Mouse (Mus musculus): ENCODE data around the gene Jmjd7. TPM values are rescaled to one million over a fixed set of nuclear protein-coding genes. Genes with fewer than 3 reads are reported as not detected.

Gene Jmjd7
- polyA plus RNA-seq, 1 experiment from 2014 or later, result 25.1 TPM

- no peak overlapping the region; the same call in 1 of the 2 replicates for H3K27ac ChIP-seq
- peaks cover 15% of the 10 kb centered on the region for H3K4me1 ChIP-seq (replicated peaks)
- no peaks in the 10 kb centered on the region for H3K27me3 ChIP-seq (ENCODE audit: insufficient read depth, poor library complexity, severe bottlenecking)
- no peaks in the 10 kb centered on the region for H3K9me3 ChIP-seq
- H3K4me3 ChIP-seq, result no peak overlapping the region
- WGBS, result 80% methylated on average over 4 of the region's 4 CpGs
- DNase-seq (ENCODE audit: low spot score), result no peak
- 0 out of 2 replicates have a peak, but pooled peaks cover 18% of the 10 kb centered on the region for H3K36me3 ChIP-seq
Measured at GRCm38 (mm10) chr2:119997354-119997753, 29.9 kb upstream of the Jmjd7 start.

DNA sequence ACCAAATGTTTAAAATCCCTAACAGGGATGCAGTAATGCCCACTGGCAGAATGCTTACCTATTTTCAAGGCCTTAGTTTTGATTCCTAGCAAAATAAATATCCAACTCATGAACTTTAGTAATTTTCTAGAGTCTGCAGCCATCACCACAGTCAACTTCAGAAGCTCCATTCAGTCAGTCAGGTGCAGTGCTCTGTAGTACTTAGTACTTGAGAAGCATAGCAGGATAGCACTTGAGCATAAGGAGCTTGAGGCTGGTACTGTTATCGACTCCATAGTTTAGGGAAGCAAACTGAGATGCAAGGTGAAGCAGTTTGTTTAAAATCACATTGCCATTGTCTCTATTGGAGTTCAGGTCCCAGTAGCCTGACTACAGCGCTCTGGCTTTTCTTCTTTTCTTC is 27.6 kb upstream of the Jmjd7 start:
- H3K4me3 ChIP-seq, result no peak overlapping the region
- H3K27me3 ChIP-seq (ENCODE audit: insufficient read depth, poor library complexity, severe bottlenecking), result no peaks in the 10 kb centered on the region
- 0 out of 2 replicates have a peak, but pooled peaks cover 18% of the 10 kb centered on the region for H3K36me3 ChIP-seq
- H3K4me1 ChIP-seq (replicated peaks), result peaks cover 15% of the 10 kb centered on the region
- WGBS, result 96% methylated on average over 2 of the region's 2 CpGs
- no peak for DNase-seq (ENCODE audit: low spot score)
- no peak overlapping the region for H3K27ac ChIP-seq
- no peaks in the 10 kb centered on the region for H3K9me3 ChIP-seq

GRCm38 (mm10) chr2:120000882-120001584 is 26.2 kb upstream of the Jmjd7 start:
- no peaks in the 10 kb centered on the region for H3K27me3 ChIP-seq (ENCODE audit: insufficient read depth, poor library complexity, severe bottlenecking)
- H3K27ac ChIP-seq, result peak overlapping the region; percentile 41; the same call in 1 of the 2 replicates
- H3K4me1 ChIP-seq (replicated peaks), result peaks cover 12% of the 10 kb centered on the region
- no peak overlapping the region for H3K4me3 ChIP-seq
- 77% methylated on average over 3 of the region's 3 CpGs for WGBS
- no peaks in the 10 kb centered on the region for H3K9me3 ChIP-seq
- no peak for DNase-seq (ENCODE audit: low spot score)
- 0 out of 2 replicates have a peak, but pooled peaks cover 18% of the 10 kb centered on the region for H3K36me3 ChIP-seq

GRCm38 (mm10) chr2:120001956-120002355 is 25.3 kb upstream of the Jmjd7 start:
- H3K27ac ChIP-seq, result 0 out of 2 replicates have a peak overlapping the region, but pooled peaks have one; percentile 40
- no peak for DNase-seq (ENCODE audit: low spot score)
- H3K27me3 ChIP-seq (ENCODE audit: insufficient read depth, poor library complexity, severe bottlenecking), result no peaks in the 10 kb centered on the region
- H3K4me1 ChIP-seq (replicated peaks), result peaks cover 12% of the 10 kb centered on the region
- no peak overlapping the region for H3K4me3 ChIP-seq
- H3K36me3 ChIP-seq, result 0 out of 2 replicates have a peak, but pooled peaks cover 16% of the 10 kb centered on the region
- 70% methylated on average over 4 of the region's 4 CpGs for WGBS
- H3K9me3 ChIP-seq, result no peaks in the 10 kb centered on the region

- 93% methylated on average over 2 of the region's 2 CpGs for WGBS
- H3K27ac ChIP-seq, result no peak overlapping the region
- H3K4me3 ChIP-seq, result no peak overlapping the region
- H3K4me1 ChIP-seq (replicated peaks), result peaks cover 8% of the 10 kb centered on the region
- H3K36me3 ChIP-seq, result 0 out of 2 replicates have a peak, but pooled peaks cover 5% of the 10 kb centered on the region
- H3K27me3 ChIP-seq (ENCODE audit: insufficient read depth, poor library complexity, severe bottlenecking), result no peaks in the 10 kb centered on the region
- DNase-seq (ENCODE audit: low spot score), result no peak
- H3K9me3 ChIP-seq, result no peaks in the 10 kb centered on the region
Measured at GRCm38 (mm10) chr2:120003970-120004369, 23.3 kb upstream of the Jmjd7 start.

DNA sequence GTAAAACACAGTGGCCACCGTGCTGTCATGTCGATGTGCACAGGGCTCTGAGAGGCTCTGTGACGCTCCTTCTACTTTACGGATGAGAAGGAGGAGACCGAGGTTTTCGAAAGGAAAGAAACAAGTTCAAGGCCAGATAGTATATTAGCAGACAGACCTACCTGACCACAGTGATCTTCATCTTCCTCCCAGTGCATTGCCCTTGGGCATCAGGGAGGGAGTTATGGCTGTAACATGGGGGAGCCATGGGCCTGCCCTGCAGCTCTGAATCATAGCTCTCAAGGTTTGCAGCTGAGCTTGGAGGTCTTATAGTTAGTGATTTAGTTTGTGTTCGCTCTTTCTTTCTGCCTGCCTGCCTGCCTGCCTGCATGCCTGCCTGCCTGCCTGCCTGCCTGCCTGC is 20.6 kb upstream of the Jmjd7 start:
- no peaks in the 10 kb centered on the region for H3K27me3 ChIP-seq (ENCODE audit: insufficient read depth, poor library complexity, severe bottlenecking)
- DNase-seq (ENCODE audit: low spot score), result no peak
- H3K27ac ChIP-seq, result no peak overlapping the region
- H3K4me1 ChIP-seq (replicated peaks), result peaks cover under 1% of the 10 kb centered on the region; the same call in 1 of the 2 replicates
- 94% methylated on average over 7 of the region's 7 CpGs for WGBS
- no peaks in the 10 kb centered on the region for H3K9me3 ChIP-seq
- H3K4me3 ChIP-seq, result no peak overlapping the region
- no peaks in the 10 kb centered on the region for H3K36me3 ChIP-seq

- Histone ChIP-seq H3K27me3 (ENCODE audit: insufficient read depth, poor library complexity, severe bottlenecking) (no peaks in the 10 kb centered on the region), H3K9me3 (no peaks in the 10 kb centered on the region), H3K4me3 (no peak overlapping the region), H3K36me3 (peaks cover 4% of the 10 kb centered on the region; the same call in 1 of the 2 replicates), H3K27ac (no peak overlapping the region), H3K4me1 (replicated peaks) (no peaks in the 10 kb centered on the region)
- DNase-seq (ENCODE audit: low spot score), result no peak
- 86% methylated on average over 4 of the region's 4 CpGs for WGBS
Measured at GRCm38 (mm10) chr2:120007680-120008210, 19.5 kb upstream of the Jmjd7 start.

DNA sequence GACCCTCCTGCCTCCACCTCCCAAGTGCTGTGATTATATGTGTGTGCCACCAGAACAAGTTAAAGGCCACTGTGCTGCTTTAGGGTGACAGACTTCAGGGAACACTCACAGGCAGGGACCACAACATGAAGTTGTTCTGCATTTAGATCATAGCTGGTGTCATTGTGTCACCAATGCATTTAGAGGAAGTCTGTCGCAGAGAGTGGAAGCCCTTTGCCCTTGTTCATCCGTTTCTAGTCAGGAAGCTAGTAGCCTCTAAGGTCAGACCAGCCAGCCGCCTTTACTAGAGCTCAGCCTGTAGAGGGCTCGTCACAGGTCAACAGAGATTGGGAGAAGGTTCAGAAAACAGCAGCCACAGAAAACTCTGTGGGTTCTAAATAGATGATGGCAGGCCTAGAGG is 18.6 kb upstream of the Jmjd7 start:
- no peak for DNase-seq (ENCODE audit: low spot score)
- no peaks in the 10 kb centered on the region for H3K27me3 ChIP-seq (ENCODE audit: insufficient read depth, poor library complexity, severe bottlenecking)
- no peaks in the 10 kb centered on the region for H3K4me1 ChIP-seq (replicated peaks)
- H3K36me3 ChIP-seq, result peaks cover 13% of the 10 kb centered on the region; the same call in 1 of the 2 replicates
- H3K27ac ChIP-seq, result no peak overlapping the region
- H3K9me3 ChIP-seq, result no peaks in the 10 kb centered on the region
- WGBS, result 61% methylated on average over 4 of the region's 4 CpGs
- no peak overlapping the region for H3K4me3 ChIP-seq

GRCm38 (mm10) chr2:120011462-120012200 is 15.7 kb upstream of the Jmjd7 start:
- Histone ChIP-seq H3K4me1 (replicated peaks) (no peaks in the 10 kb centered on the region), H3K4me3 (no peak overlapping the region), H3K27me3 (ENCODE audit: insufficient read depth, poor library complexity, severe bottlenecking) (no peaks in the 10 kb centered on the region), H3K9me3 (no peaks in the 10 kb centered on the region), H3K27ac (no peak overlapping the region), H3K36me3 (peaks cover 23% of the 10 kb centered on the region)
- peak; percentile 45 for DNase-seq (ENCODE audit: low spot score)
- WGBS, result 85% methylated on average over 8 of the region's 8 CpGs

GRCm38 (mm10) chr2:120012924-120013323 is 14.4 kb upstream of the Jmjd7 start:
- no peak for DNase-seq (ENCODE audit: low spot score)
- Histone ChIP-seq H3K36me3 (peaks cover 36% of the 10 kb centered on the region), H3K4me3 (no peak overlapping the region), H3K27me3 (ENCODE audit: insufficient read depth, poor library complexity, severe bottlenecking) (no peaks in the 10 kb centered on the region), H3K4me1 (replicated peaks) (no peaks in the 10 kb centered on the region), H3K27ac (no peak overlapping the region), H3K9me3 (no peaks in the 10 kb centered on the region)
- 87% methylated on average over 13 of the region's 13 CpGs for WGBS

DNA sequence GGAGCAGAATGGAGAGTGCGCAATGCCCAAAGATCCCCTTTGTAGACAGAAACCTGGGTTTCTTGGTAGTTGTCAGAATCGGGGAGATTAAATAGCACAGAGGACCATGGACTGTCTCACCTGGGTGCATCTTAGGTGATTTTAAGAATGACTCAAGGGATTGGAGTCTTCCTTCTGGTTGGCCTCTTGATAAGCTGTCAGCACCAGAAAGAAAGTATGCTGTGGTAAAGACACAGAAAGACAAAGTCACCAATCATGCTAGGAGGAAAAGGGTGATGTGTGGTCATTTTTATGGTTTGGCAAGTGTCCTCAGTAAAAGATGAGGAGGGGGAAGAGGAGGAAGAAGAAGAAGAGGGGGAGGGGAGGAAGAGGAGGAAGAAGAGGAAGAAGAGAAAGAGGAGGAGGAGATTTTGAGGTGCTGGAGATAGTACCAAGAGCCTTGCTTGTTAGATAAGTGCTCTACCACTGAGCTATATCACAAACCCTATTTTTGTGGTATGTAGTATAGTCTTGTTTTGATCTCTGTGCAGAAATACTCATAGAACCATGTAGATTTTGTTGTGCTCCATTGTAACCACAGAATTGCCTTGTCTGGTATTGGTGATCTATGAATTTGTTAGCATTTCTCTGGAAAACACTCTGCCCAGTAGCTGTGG is 13.3 kb upstream of the Jmjd7 start:
- H3K9me3 ChIP-seq, result no peaks in the 10 kb centered on the region
- H3K4me3 ChIP-seq, result no peak overlapping the region
- no peaks in the 10 kb centered on the region for H3K27me3 ChIP-seq (ENCODE audit: insufficient read depth, poor library complexity, severe bottlenecking)
- DNase-seq (ENCODE audit: low spot score), result no peak
- no peak overlapping the region for H3K27ac ChIP-seq
- H3K4me1 ChIP-seq (replicated peaks), result no peaks in the 10 kb centered on the region
- 93% methylated on average over 2 of the region's 2 CpGs for WGBS
- H3K36me3 ChIP-seq, result peaks cover 46% of the 10 kb centered on the region

GRCm38 (mm10) chr2:120015882-120016281 is 11.4 kb upstream of the Jmjd7 start:
- H3K9me3 ChIP-seq, result no peaks in the 10 kb centered on the region
- no peaks in the 10 kb centered on the region for H3K4me1 ChIP-seq (replicated peaks)
- peaks cover 66% of the 10 kb centered on the region for H3K36me3 ChIP-seq
- 93% methylated on average over 4 of the region's 4 CpGs for WGBS
- no peak overlapping the region for H3K4me3 ChIP-seq
- DNase-seq (ENCODE audit: low spot score), result no peak
- no peaks in the 10 kb centered on the region for H3K27me3 ChIP-seq (ENCODE audit: insufficient read depth, poor library complexity, severe bottlenecking)
- no peak overlapping the region for H3K27ac ChIP-seq

All from hindbrain, embryonic 10.5 days (tissue).